Mouse (Mus musculus): ENCODE measurements at regions not wholly inside any gene's neighbourhood (a gene's known extent, or its start where the extent isn't known, plus 50 kb on each side); places are given as distances from the start of the nearest gene placed in this dataset.

GRCm38 (mm10) chr1:41156946-41157345 is 351.5 kb downstream of the Tmem182 start:
- TF ChIP-seq SIN3A (IDR thresholded peaks at IDR 0.05; ENCODE audit: low read length) (no peak), CTCF (IDR thresholded peaks at IDR 0.05 in 2 of 3, conservative IDR thresholded peaks at IDR 0.05 in 1 of 3; ENCODE audit: control insufficient read depth in 1 of 3, insufficient read depth in 1 of 3, low read depth in 2 of 3, low read length in 3 of 3, poor library complexity in 1 of 3, severe bottlenecking in 1 of 3) (no peak), MAX (IDR thresholded peaks at IDR 0.05; ENCODE audit: low read length) (no peak), MYB (IDR thresholded peaks at IDR 0.05; ENCODE audit: low read depth, low read length) (no peak), NELFE (IDR thresholded peaks at IDR 0.05; ENCODE audit: low read depth, low read length) (no peak), POLR2A (IDR thresholded peaks at IDR 0.05; ENCODE audit: control insufficient read depth in 1 of 2, insufficient read depth in 1 of 2, low read depth in 1 of 2, low read length in 2 of 2, poor library complexity in 1 of 2) (no peak), MAFK (IDR thresholded peaks at IDR 0.05; ENCODE audit: borderline replicate concordance, low read depth, low read length) (no peak)
